Mouse (Mus musculus) T-cell, adult 2 months (primary cell): ENCODE data around the gene Nostrin.

ENCODE experiments used
- DNase-seq: peaks from one replicate; pipeline ENCODE4 v3.0.0; 2022; ENCODE audit warnings: low spot score

Nostrin gene

GRCm38 (mm10) chr2:69129425-69130210 is 6.0 kb upstream of the Nostrin start:
- DNase-seq, result no peak

- DNase-seq, result no peak
These were observed 3.6 kb upstream of the Nostrin start for GRCm38 (mm10) chr2:69132046-69132445.

GRCm38 (mm10) chr2:69132488-69133040 is 3.0 kb upstream of the Nostrin start:
- no peak for DNase-seq

GRCm38 (mm10) chr2:69134186-69134585 is 1.4 kb upstream of the Nostrin start:
- DNase-seq, result no peak

- DNase-seq, result no peak
These were observed 663 bp upstream of the Nostrin start for GRCm38 (mm10) chr2:69134937-69135336.

GRCm38 (mm10) chr2:69137406-69138084 is 1.9 kb downstream of the Nostrin start:
- DNase-seq, result no peak

- no peak for DNase-seq
These were observed 3.2 kb downstream of the Nostrin start for GRCm38 (mm10) chr2:69138759-69139158.

GRCm38 (mm10) chr2:69140215-69140614 is 4.6 kb downstream of the Nostrin start:
- DNase-seq, result no peak

- no peak for DNase-seq
These were observed 5.2 kb downstream of the Nostrin start for GRCm38 (mm10) chr2:69140816-69141215.

- no peak for DNase-seq
These were observed 13.1 kb downstream of the Nostrin start for GRCm38 (mm10) chr2:69148691-69149090.

- no peak for DNase-seq
These were observed 13.6 kb downstream of the Nostrin start for GRCm38 (mm10) chr2:69149154-69149553.

- no peak for DNase-seq
These were observed 15.2 kb downstream of the Nostrin start for GRCm38 (mm10) chr2:69150841-69151240.

GRCm38 (mm10) chr2:69155861-69156260 is 20.3 kb downstream of the Nostrin start:
- DNase-seq, result no peak

GRCm38 (mm10) chr2:69156283-69156682 is 20.7 kb downstream of the Nostrin start:
- no peak for DNase-seq

- no peak for DNase-seq
These were observed 23.3 kb downstream of the Nostrin start for GRCm38 (mm10) chr2:69158907-69159306.

GRCm38 (mm10) chr2:69170395-69171077 is 34.9 kb downstream of the Nostrin start:
- no peak for DNase-seq

GRCm38 (mm10) chr2:69175296-69175695 is 39.7 kb downstream of the Nostrin start:
- DNase-seq, result no peak

GRCm38 (mm10) chr2:69179721-69180120 is 44.1 kb downstream of the Nostrin start:
- no peak for DNase-seq

GRCm38 (mm10) chr2:69187990-69188389 is 52.4 kb downstream of the Nostrin start:
- DNase-seq, result no peak

GRCm38 (mm10) chr2:69188732-69189131 is 53.1 kb downstream of the Nostrin start:
- DNase-seq, result no peak

GRCm38 (mm10) chr2:69189222-69189621 is 53.6 kb downstream of the Nostrin start:
- DNase-seq, result no peak

GRCm38 (mm10) chr2:69191059-69191458 is 55.5 kb downstream of the Nostrin start:
- no peak for DNase-seq

GRCm38 (mm10) chr2:69193555-69193954 is 58.0 kb downstream of the Nostrin start:
- no peak for DNase-seq
